Mouse (Mus musculus) cortical plate, adult 2 months (tissue): ENCODE results near the gene Hoxb7. TPM values are rescaled to one million over a fixed set of nuclear protein-coding genes. Genes with fewer than 3 reads are reported as not detected.

Experiments
- H3K27ac ChIP-seq: fragments of 200-500 bp; 2 replicates; pipeline ENCODE4 v1.5.1; 2012; ENCODE audit warnings: low read length, control low read depth, inconsistent platforms; ENCODE audit not compliant: insufficient read depth
- H3K4me1 ChIP-seq: fragments of 200-500 bp; 2 replicates; pipeline ENCODE4 v1.6.1; 2011; ENCODE audit warnings: low read length; ENCODE audit not compliant: control insufficient read depth, insufficient read depth
- H3K4me3 ChIP-seq: fragments of 200-500 bp; 2 replicates; pipeline ENCODE4 v1.5.1; 2011; ENCODE audit warnings: mild to moderate bottlenecking, low read length, control low read depth; ENCODE audit not compliant: insufficient read depth
- CTCF ChIP-seq: fragments of 200-500 bp; IDR thresholded peaks from 2 replicates; pipeline ENCODE4 v1.5.1; 2011; ENCODE audit warnings: mild to moderate bottlenecking, control low read depth, low read length; ENCODE audit not compliant: insufficient read depth; ENCODE audit errors: extremely low read depth
- POLR2A ChIP-seq: fragments of 200-500 bp; IDR thresholded peaks from 2 replicates; pipeline ENCODE4 v1.6.1; 2011; ENCODE audit warnings: mild to moderate bottlenecking, low read length, control low read depth; ENCODE audit not compliant: insufficient read depth; ENCODE audit errors: extremely low read depth
- polyA plus RNA-seq: library from polyadenylated mRNA; depleted of rRNA; stranded (reverse); fragments of >200 nt; gene quantifications from 2 replicates; pipeline ENCODE4 v1.2.3, GENCODE M21; 2012

Gene Hoxb7
- polyA plus RNA-seq, 1 experiment, result not detected

DNA sequence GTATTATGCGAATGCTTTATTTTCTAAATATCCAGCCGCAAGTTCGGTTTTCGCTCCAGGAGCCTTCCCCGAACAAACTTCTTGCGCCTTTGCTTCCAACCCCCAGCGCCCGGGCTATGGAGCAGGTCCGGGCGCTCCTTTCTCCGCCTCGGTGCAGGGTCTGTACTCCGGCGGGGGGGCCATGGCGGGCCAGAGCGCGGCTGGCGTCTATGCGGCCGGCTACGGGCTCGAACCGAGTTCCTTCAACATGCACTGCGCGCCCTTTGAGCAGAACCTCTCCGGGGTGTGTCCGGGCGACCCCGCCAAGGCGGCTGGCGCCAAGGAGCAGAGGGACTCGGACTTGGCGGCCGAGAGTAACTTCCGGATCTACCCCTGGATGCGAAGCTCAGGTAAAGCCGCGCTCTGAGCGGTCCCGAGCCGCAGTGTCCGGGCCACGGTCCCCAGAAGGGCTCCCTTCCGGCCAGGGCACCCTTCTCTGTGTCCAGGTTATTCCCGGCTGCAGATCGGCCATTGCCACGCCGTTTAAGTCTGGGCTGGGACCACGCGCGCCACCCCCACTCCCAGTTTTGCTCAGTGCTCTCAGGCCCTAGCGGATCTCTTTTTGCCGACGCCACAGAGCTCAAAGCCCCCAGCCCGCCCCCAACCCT, 439 bp downstream of the Hoxb7 start:
- no peak overlapping the region for H3K27ac ChIP-seq
- no peak overlapping the region for H3K4me3 ChIP-seq
- TF ChIP-seq CTCF (no peak), POLR2A (no peak)
- H3K4me1 ChIP-seq, result no peaks in the 10 kb centered on the region

DNA sequence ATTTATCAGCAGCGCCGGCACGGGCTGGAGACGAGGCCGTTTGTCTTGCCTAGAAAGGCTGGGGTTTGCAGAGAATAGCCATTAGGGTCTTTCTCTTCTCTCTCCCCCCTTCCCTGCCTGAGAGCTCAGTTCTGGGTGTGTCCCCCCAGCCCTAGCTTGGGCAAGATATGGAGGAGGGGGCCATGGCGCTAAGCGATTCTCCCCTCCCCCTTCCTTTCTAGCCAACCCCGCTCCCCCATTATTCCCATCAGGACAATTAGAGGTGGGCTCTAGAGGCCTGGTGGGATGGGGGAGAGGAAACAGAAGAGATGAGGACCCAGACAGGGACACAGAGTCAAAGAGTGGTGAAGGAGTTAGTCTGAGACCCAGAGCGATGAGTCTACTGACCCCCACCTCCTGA, 988 bp downstream of the Hoxb7 start:
- Histone ChIP-seq H3K4me3 (no peak overlapping the region), H3K4me1 (no peaks in the 10 kb centered on the region), H3K27ac (no peak overlapping the region)
- TF ChIP-seq CTCF (no peak), POLR2A (no peak)

DNA sequence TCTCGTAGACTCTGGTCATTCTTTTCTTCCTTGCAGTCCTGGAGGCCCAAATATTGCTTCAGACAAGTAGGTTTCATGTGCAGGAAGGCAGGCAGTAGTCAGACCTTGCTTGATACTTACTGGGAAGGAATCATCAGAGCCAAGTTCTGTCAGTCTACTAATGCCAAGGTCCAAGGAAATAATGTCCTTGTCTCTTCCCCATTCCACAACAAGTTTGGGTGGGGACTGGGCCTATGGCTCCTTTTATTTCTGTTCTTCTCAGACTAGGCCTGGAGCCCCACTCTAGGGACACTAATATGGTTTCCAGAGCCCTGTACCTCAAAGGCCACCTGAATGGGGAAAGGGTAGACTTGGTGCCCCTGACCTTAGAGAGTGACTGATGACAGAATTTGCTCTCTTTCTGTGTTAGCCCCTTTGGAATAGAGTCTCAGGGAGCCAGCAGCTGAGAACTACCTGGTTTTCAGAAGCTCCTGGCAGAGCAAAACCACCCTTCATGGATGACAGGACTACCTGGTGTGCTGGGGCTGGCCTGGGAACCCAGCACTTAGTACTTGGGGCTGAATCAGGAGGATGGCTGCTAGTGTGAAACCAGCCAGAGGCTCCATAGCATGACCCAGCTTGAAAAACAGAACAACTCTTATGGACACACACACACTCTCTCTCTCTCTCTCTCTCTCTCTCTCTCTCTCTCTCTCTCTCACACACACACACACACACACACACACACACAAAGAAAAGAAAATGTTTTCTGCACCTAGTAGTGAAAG, 2.2 kb downstream of the Hoxb7 start:
- Histone ChIP-seq H3K4me3 (no peak overlapping the region), H3K27ac (no peak overlapping the region), H3K4me1 (no peaks in the 10 kb centered on the region)
- TF ChIP-seq CTCF, result no peak
- no peak for TF ChIP-seq POLR2A

- H3K4me1 ChIP-seq, result no peaks in the 10 kb centered on the region
- no peak overlapping the region for H3K4me3 ChIP-seq
- no peak overlapping the region for H3K27ac ChIP-seq
- TF ChIP-seq CTCF, result no peak
Measured at GRCm38 (mm10) chr11:96289293-96289692, 2.9 kb downstream of the Hoxb7 start.

- Histone ChIP-seq H3K27ac (no peak overlapping the region), H3K4me1 (no peaks in the 10 kb centered on the region), H3K4me3 (no peak overlapping the region)
- no peak for TF ChIP-seq POLR2A
- TF ChIP-seq CTCF, result no peak
Measured at GRCm38 (mm10) chr11:96289837-96290236, 3.4 kb downstream of the Hoxb7 start.

DNA sequence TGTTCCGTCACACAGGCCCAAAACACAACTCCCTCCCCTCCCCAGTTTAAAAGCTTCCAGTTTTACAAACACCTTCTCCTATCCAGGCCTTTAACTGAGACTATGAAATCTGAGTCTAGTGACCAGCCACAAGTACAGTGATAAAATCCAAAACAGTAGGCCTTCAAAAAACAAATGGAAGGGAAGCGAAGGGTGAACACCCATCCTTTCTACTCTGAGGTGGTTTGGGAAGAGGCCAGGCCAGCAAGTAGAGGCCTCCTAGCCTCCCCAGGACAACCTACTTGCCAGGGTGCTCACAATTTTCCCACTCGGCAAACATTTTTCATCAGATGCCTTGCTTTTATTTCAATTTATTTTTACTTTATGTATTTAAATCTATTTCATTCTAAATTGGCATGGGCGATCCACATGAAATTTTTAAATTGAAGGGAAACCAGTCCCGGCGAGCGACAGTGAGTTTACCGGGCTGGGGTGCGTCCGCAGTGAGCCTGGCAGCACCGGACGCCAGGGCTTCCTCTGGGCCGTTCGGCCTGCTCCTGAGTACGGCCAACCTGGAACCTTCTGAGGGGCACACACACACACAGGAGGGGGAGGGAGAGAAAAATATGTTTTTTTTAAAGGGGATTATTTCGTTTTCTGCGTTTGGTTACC, 4.4 kb downstream of the Hoxb7 start:
- no peak overlapping the region for H3K27ac ChIP-seq
- H3K4me3 ChIP-seq, result no peak overlapping the region
- no peaks in the 10 kb centered on the region for H3K4me1 ChIP-seq
- TF ChIP-seq CTCF (no peak), POLR2A (no peak)

DNA sequence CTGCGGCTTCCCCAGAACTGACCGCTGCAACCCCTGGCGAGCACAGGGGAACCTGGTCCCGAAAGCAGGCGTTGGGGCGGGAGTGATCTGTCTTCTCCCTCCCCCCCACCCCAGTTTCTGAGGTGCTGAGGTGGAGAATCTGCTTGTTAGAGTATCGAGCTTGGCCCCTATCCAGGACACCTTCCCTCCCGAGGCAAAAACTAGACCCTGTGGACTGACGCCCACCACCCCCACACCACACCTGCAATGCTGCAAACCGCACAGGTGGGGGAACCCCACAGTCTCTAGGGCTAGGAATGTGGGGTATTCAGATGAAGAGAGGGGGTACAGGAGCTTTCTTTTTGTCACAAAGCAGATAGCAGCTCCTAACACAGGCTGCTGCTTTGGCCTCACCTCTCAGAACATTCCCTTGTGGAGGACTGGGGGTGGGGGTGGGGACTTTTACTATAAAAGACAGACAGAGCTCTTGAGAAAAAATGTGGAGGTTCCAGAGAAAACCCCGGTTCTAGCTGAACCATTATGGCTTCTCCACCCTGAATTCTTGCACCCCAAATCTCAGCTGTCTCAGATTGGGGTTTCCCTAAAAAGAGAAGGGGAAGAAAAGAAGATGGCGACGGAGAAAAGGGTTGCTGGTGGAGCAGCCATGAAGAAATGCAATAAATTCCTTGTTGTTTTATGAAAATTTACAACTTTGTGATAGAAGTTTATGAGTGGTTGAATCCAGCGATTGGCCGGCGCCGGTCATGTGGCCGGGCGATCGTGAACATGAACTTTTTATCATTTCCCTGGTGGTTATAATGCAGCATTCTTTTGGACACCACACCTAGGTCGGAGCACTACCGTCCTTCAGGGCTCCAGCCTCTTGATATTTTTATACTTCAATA, 5.5 kb downstream of the Hoxb7 start, which contains the start of gene Hoxb6:
Gene Hoxb6, plus strand, starts transcription at position 796 of the 884 bp plus-strand sequence.
- no peaks in the 10 kb centered on the region for H3K4me1 ChIP-seq
- H3K4me3 ChIP-seq, result no peak within 1 kb of the TSS
- TF ChIP-seq CTCF (no peak), POLR2A (no peak)
- no peak within 1 kb of the TSS for H3K27ac ChIP-seq

DNA sequence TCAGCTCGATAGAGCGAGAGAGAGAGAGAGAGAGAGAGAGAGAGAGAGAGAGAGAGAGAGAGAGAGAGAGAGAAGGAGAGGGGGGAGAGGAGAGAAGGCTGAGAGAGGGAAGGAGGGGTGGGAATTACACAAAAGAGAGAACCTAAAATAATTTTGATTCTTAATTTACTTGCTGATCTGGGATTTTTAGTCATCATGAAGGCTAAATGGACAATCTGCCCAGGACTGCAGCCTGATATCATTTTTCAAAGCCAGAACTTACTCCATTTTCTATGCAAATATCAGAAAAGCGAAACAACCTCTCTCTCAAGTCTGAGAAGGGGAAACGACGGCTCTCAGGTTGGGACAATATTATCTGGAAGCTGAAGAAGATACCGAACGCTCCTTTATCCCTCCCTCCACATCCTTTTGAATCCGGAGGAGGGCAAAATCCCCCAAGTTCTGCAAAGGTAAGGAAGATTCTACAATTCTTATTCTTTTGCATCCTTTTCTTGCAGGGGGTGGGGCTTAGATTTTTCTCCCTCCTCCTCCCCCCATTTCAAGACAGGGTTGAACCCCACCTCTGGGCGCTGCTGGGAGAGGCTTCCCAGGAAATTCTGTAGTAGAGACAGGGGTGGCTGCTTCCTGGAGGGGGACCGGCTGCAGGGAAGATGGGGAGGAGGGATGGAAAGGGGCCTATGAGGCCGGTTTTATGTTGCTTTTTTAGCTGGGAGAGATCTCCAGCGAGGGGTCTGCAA, 6.3 kb downstream of the Hoxb7 start:
- Histone ChIP-seq H3K4me3 (no peak overlapping the region), H3K4me1 (no peaks in the 10 kb centered on the region), H3K27ac (no peak overlapping the region)
- TF ChIP-seq CTCF, result no peak
- TF ChIP-seq POLR2A, result no peak
